In genomic region chr17:64747461-64747860, GRCm38 (mm10) we compare ENCODE assay signal across 10 mouse cellular contexts.
"Had no signal": no experiment of that assay in that cellular context is flagged by ENCODE, and none has a peak within 500 bp of the region (broad histone marks: within the 10 kb centered on the region; RNA-seq: fewer than 3 reads in every experiment).

No protein-coding gene starts in this region.

- ATAC-seq: intestine, embryonic 16.5 days; midbrain, embryonic 13.5 days had no signal

- H3K9me3 ChIP-seq: kidney, embryonic 15.5 days; liver, embryonic 13.5 days; midbrain, embryonic 13.5 days; neural tube, embryonic 15.5 days had no signal

- H3K4me1 ChIP-seq: midbrain, embryonic 13.5 days had no signal

- DNase-seq: liver, embryonic 13.5 days; thymus, postnatal 14 days had no signal

- H3K27ac ChIP-seq: kidney, embryonic 15.5 days; left cerebral cortex, adult 2 months; liver, embryonic 13.5 days; midbrain, embryonic 13.5 days; neural tube, embryonic 15.5 days; stomach, postnatal 0 days had no signal

- H3K9ac ChIP-seq: kidney, embryonic 15.5 days; liver, embryonic 13.5 days; lung, embryonic 14.5 days; midbrain, embryonic 13.5 days; neural tube, embryonic 15.5 days had no signal

- H3K27me3 ChIP-seq: kidney, embryonic 15.5 days; liver, embryonic 13.5 days; midbrain, embryonic 13.5 days; neural tube, embryonic 15.5 days had no signal

- H3K4me2 ChIP-seq: kidney, embryonic 15.5 days; liver, embryonic 13.5 days; lung, embryonic 14.5 days; midbrain, embryonic 13.5 days; neural tube, embryonic 15.5 days had no signal

- H3K4me3 ChIP-seq: kidney, embryonic 15.5 days; left cerebral cortex, adult 2 months; liver, embryonic 13.5 days; midbrain, embryonic 13.5 days; myocyte; neural tube, embryonic 15.5 days had no signal
